Mouse (Mus musculus) left cerebral cortex, adult 2 months (tissue): ENCODE results near the gene Higd1b. TPM values are rescaled to one million over a fixed set of nuclear protein-coding genes. Genes with fewer than 3 reads are reported as not detected.

Experiments used
- DNase-seq, 2 experiments: peaks; one replicate each; pipeline ENCODE4 v3.0.0; 2021 to 2022; ENCODE audit warnings: low spot score in 2 of 2, mixed read lengths in 1 of 2; ENCODE audit errors: extremely low spot score in 1 of 2
- H3K27ac ChIP-seq: fragments of 200-600 bp; 2 replicates; pipeline ENCODE4 v1.8.1; 2022
- H3K4me3 ChIP-seq: fragments of 200-600 bp; 2 replicates; pipeline ENCODE4 v1.8.1; 2022
- CTCF ChIP-seq: fragments of 200-600 bp; IDR thresholded peaks from 2 replicates; pipeline ENCODE4 v1.8.1; 2022; ENCODE audit warnings: antibody characterized with exemption, mild to moderate bottlenecking, moderate library complexity
- intact Hi-C: fragments of 180-260 bp; cut with DNase I; formaldehyde crosslinking; loops from one replicate; pipeline ENCODE4 v1.15.1; 2025
- long read RNA-seq, 2 experiments: library from polyadenylated mRNA; stranded (forward); transcript quantifications; one replicate each; pipeline ENCODE4 v2.0.0; 2021; ENCODE audit warnings: borderline mapping rate in 2 of 2
- total RNA-seq, 2 experiments: library from RNA; stranded (reverse); gene quantifications; 2 replicates each; pipeline ENCODE4 v1.2.3; 2021

Gene Higd1b
- total RNA-seq, result 1 to 10 TPM; 6.1 to 8.1 TPM
- long read RNA-seq, experiment 1, partial matches to known transcripts, result 0 of 3 reads
- long read RNA-seq, experiment 1, other reads (novel, unspliced or antisense), result 2 of 3 reads
- long read RNA-seq, experiment 2, partial matches to known transcripts, result 1 of 2 reads
- long read RNA-seq, experiment 2, other reads (novel, unspliced or antisense), result 0 of 2 reads

GRCm38 (mm10) chr11:102835549-102835948, at the start of gene Higd1b:
TSS of gene Higd1b (plus strand) at chr11:102835849.
- no peak for DNase-seq
- Histone ChIP-seq H3K27ac (no peak within 1 kb of the TSS), H3K4me3 (no peak within 1 kb of the TSS; the same call in 1 of the 2 replicates)
- no peak for TF ChIP-seq CTCF
- intact Hi-C loops, result no loop called here

- peak overlapping the region; percentile 50; the same call in 1 of the 2 replicates for H3K27ac ChIP-seq
- DNase-seq, result no peak
- intact Hi-C loops, result no loop called here
- TF ChIP-seq CTCF, result no peak
- no peak overlapping the region for H3K4me3 ChIP-seq
Observed at GRCm38 (mm10) chr11:102787688-102788177, 47.9 kb upstream of the Higd1b start.

- H3K27ac ChIP-seq, result no peak overlapping the region
- no peak for DNase-seq
- TF ChIP-seq CTCF, result no peak
- intact Hi-C loops, result no loop called here
- no peak overlapping the region for H3K4me3 ChIP-seq
Observed at GRCm38 (mm10) chr11:102791682-102792445, 43.8 kb upstream of the Higd1b start.

GRCm38 (mm10) chr11:102794157-102794556, 41.5 kb upstream of the Higd1b start:
- no peak for DNase-seq
- Histone ChIP-seq H3K4me3 (no peak overlapping the region), H3K27ac (no peak overlapping the region)
- intact Hi-C loops, result no loop called here
- TF ChIP-seq CTCF, result no peak

- H3K4me3 ChIP-seq, result no peak overlapping the region
- no peak for DNase-seq
- intact Hi-C loops, result no loop called here
- no peak overlapping the region for H3K27ac ChIP-seq
- TF ChIP-seq CTCF, result no peak
Observed at GRCm38 (mm10) chr11:102803453-102803852, 32.2 kb upstream of the Higd1b start.

GRCm38 (mm10) chr11:102808246-102808645, 27.4 kb upstream of the Higd1b start:
- Histone ChIP-seq H3K27ac (no peak overlapping the region), H3K4me3 (no peak overlapping the region)
- intact Hi-C loops, result no loop called here
- no peak for DNase-seq
- no peak for TF ChIP-seq CTCF

- DNase-seq, result no peak
- intact Hi-C loops, result no loop called here
- no peak overlapping the region for H3K27ac ChIP-seq
- TF ChIP-seq CTCF, result no peak
- no peak overlapping the region for H3K4me3 ChIP-seq
Observed at GRCm38 (mm10) chr11:102810721-102811485, 24.7 kb upstream of the Higd1b start.

GRCm38 (mm10) chr11:102814881-102815280, 20.8 kb upstream of the Higd1b start:
- H3K4me3 ChIP-seq, result no peak overlapping the region
- no peak overlapping the region for H3K27ac ChIP-seq
- no peak; the same call in 1 of the 2 replicates for TF ChIP-seq CTCF
- no peak for DNase-seq
- intact Hi-C loops, result loop anchor here (5.0 kb wide), 1 partner anchor 38 kb away; no protein-coding TSS in a partner anchor

GRCm38 (mm10) chr11:102818121-102819020, 17.3 kb upstream of the Higd1b start:
- no peak for TF ChIP-seq CTCF
- H3K4me3 ChIP-seq, result peak overlapping the region; percentile 61
- no peak for DNase-seq
- peak overlapping the region; percentile 10 for H3K27ac ChIP-seq
- intact Hi-C loops, result loop anchor here (5.0 kb wide), 1 partner anchor 41 kb away; no protein-coding TSS in a partner anchor

GRCm38 (mm10) chr11:102819021-102819782, 16.4 kb upstream of the Higd1b start, which contains the start of gene Gjc1:
TSS of gene Gjc1 (minus strand) at chr11:102819700.
- DNase-seq, result peak; percentile 37 to 46
- TF ChIP-seq CTCF, result peak; percentile 12
- peak within 1 kb of the TSS; percentile 47 for H3K27ac ChIP-seq
- intact Hi-C loops, result loop anchor here (5.0 kb wide), 1 partner anchor 42 kb away; no protein-coding TSS in a partner anchor
- peak within 1 kb of the TSS; percentile 61 for H3K4me3 ChIP-seq
